Mouse (Mus musculus) cortical plate, adult 2 months (tissue): Measurements from ENCODE around the gene Il33. TPM values are rescaled to one million over a fixed set of nuclear protein-coding genes. Genes with fewer than 3 reads are reported as not detected.

ENCODE experiments used
- H3K27ac ChIP-seq: fragments of 200-500 bp; 2 replicates; pipeline ENCODE4 v1.5.1; 2012; ENCODE audit warnings: low read length, control low read depth, inconsistent platforms; ENCODE audit not compliant: insufficient read depth
- H3K4me1 ChIP-seq: fragments of 200-500 bp; 2 replicates; pipeline ENCODE4 v1.6.1; 2011; ENCODE audit warnings: low read length; ENCODE audit not compliant: control insufficient read depth, insufficient read depth
- H3K4me3 ChIP-seq: fragments of 200-500 bp; 2 replicates; pipeline ENCODE4 v1.5.1; 2011; ENCODE audit warnings: mild to moderate bottlenecking, low read length, control low read depth; ENCODE audit not compliant: insufficient read depth
- CTCF ChIP-seq: fragments of 200-500 bp; IDR thresholded peaks from 2 replicates; pipeline ENCODE4 v1.5.1; 2011; ENCODE audit warnings: mild to moderate bottlenecking, control low read depth, low read length; ENCODE audit not compliant: insufficient read depth; ENCODE audit errors: extremely low read depth
- POLR2A ChIP-seq: fragments of 200-500 bp; IDR thresholded peaks from 2 replicates; pipeline ENCODE4 v1.6.1; 2011; ENCODE audit warnings: mild to moderate bottlenecking, low read length, control low read depth; ENCODE audit not compliant: insufficient read depth; ENCODE audit errors: extremely low read depth
- polyA plus RNA-seq: library from polyadenylated mRNA; depleted of rRNA; stranded (reverse); fragments of >200 nt; gene quantifications from 2 replicates; pipeline ENCODE4 v1.2.3, GENCODE M21; 2012; rRNA removed

The Il33 gene
- polyA plus RNA-seq: 34.3 and 37.2 TPM in 2 replicates

DNA sequence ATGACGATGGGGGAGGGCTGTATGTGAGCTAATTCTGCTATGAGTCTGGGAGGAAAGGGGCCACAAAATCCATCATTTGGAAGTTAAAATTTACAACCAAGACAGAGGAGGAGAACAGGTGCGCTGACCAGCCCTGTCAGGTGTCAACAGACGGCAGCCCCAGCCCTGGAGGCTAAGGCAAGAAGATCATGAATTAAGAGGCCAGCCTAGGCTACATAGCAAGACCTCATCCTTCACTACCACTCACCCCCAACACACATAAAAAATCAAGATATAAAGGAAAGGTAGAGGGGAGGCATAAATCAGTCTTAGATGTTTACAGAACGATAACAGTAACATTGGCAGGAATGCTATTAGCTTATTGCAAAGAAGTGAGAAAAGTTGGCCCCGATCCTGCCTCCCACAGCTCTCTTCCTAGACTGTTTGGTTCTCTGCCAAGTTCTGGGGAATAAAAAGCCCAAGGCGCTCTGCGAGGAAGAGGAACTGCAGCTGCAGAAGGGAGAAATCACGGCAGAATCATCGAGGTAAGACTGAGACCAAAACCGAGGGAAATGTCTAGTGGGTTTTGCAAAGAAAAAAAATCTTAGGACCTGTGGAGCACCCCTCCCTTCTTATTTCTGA lies at the start of gene Il33:
Il33 (plus strand) TSS at position 477 of the 621 bp plus-strand sequence.
- Histone ChIP-seq H3K27ac (no peak within 1 kb of the TSS), H3K4me1 (no peaks in the 10 kb centered on the region; the same call in 1 of the 2 replicates), H3K4me3 (peak within 1 kb of the TSS; percentile 20; the same call in 1 of the 2 replicates)
- TF ChIP-seq POLR2A (no peak), CTCF (no peak)

DNA sequence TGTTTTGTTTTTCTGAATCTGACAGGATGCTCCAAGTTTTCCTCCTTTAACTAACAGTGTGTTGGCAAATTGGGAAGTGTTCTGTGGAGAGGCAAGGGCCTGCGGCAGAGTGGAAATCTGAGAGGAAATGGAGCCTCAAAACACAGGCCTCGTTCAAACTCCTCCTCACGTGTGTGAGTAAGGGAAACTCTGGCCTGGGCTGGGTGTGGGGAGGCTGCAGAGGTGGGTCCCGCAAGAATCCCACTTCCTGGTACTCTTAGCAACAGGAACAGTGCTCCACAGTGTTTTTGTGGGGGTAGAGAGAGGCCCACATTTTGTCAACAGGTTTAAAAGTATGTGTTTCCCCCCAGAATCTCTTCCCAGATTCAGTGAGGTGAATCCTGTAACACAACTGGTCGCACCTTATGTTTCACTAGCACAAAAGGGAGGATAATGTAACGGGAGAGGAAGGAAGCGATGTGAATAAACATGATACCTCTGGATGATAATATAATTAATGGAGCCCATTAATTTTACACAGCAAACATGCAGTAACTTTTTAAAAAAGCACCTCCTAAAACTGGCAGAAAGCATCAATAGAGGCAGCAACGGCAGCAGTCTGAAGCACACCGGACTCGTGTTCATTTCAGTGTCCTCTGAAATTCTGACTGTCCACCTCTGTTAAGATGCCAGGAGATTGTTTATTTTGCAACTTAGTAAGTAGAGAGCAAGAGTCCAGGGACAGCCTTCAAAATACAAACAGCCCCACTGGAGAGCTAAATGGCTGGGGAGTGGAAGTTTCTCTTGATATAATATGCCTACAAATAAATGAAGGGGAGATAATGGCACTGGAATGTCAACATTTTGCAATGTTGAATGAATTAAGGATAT lies 47.3 kb upstream of the Il33 start:
- TF ChIP-seq CTCF: no peak
- no peak for TF ChIP-seq POLR2A
- Histone ChIP-seq H3K27ac (no peak overlapping the region), H3K4me1 (no peaks in the 10 kb centered on the region), H3K4me3 (no peak overlapping the region)

DNA sequence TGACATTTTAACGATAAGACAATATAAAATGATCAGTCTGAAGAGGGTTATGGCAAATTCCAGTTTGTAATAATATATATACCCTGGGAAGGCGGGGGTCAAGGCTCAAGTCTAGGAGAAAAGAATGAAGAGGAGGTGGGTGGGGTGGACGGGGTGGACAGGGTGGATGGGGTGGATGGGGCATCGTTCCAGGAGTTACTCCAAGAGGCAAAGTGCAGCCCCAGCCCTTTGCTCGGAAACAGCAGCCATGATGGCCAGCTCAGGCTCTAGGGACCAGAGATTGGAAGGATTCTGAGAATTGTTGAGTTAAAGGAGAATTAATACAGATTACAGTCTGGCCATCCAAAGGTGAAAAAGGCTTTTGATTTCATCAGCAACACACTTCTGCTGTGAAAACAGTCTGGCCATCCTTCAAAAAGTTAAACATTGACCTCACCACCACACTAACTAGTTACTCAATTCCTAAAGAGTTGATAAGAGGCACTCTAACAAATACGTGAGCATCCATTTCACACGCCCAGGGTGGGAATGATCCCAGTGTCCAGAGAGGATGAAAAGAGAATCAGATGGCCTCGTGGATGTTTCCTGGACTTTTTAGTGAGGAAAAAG lies 45.9 kb upstream of the Il33 start:
- Histone ChIP-seq H3K4me1 (no peaks in the 10 kb centered on the region), H3K4me3 (no peak overlapping the region), H3K27ac (no peak overlapping the region)
- TF ChIP-seq CTCF (no peak), POLR2A (no peak)

DNA sequence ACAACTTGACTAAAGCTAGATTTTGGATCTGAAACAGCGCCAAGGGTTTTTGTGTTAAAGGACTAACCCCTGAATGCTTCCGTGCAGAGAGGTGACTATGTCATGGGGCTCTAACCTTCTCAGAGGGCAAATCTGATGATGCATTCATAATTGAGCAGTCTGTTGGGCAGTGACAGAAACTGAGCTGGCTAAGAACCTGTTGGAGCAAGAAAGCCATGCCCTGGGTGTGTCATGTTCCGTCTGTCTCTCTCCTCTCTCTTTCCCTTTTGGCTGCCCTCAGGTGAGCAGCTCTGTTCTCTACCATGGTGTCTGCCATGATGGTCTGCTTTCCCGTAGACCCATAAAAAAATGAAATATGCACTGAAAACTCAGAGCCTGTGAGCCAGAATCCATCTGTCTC lies 44.0 kb upstream of the Il33 start:
- no peak for TF ChIP-seq POLR2A
- no peak for TF ChIP-seq CTCF
- H3K4me1 ChIP-seq: no peaks in the 10 kb centered on the region
- H3K4me3 ChIP-seq: no peak overlapping the region
- no peak overlapping the region for H3K27ac ChIP-seq

DNA sequence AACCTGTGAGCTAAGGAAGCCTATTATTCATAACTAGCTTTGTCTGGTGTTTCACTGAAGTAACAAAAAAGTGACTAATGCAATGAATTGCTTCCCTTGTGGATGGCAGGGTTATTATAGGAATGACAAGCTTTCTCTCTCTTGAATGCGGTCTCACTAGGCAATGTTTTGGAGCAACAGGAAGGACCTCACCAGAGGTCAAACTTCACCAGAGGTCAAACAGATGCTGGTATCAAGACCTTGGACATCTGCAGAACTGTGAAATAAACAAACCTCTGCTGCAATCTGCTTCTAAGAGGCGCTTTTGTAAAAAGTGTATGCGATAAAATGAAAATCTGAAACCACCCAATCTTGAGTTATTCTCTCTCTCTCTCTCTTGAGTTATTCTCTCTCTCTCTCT lies 42.2 kb upstream of the Il33 start:
- Histone ChIP-seq H3K4me1 (no peaks in the 10 kb centered on the region), H3K4me3 (no peak overlapping the region), H3K27ac (no peak overlapping the region)
- no peak for TF ChIP-seq POLR2A
- TF ChIP-seq CTCF: no peak

DNA sequence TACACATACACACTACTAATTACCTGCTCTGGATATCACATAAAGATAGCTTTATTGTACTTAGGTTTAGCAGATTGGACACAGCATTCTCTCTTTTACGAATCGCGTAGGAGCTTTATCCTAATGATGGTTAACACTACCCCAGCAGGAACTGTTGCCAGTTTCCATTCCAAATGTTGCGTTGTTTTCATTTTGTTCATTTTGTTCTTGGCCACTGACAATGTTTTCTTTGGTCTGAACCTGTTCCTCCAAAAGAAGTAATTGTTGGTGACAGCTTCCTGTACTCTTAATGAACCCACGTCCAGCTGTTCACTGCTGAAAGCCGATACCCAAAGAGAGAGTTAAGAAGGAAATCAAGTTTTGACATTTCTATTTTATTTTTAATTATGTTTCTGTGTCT lies 39.4 kb upstream of the Il33 start:
- Histone ChIP-seq H3K27ac (no peak overlapping the region), H3K4me3 (no peak overlapping the region), H3K4me1 (no peaks in the 10 kb centered on the region)
- no peak for TF ChIP-seq POLR2A
- no peak for TF ChIP-seq CTCF

DNA sequence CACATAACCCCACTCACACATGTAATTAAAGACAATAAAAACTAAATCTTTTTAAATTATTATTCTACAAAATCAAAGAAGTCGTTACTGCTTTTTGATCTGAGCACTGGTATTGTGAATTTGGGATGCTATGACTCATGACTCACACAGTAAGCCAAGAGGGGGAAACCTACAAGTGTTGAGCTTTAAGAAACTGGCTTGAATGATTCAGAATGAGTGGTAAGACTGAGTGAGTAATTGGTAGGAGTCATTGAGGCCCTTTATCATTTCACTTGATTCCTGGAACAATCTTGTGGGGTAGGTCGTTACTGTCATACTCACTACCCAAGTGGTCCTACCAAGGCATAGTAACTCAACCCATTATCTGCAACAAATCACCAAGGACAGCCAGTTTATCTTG lies 37.4 kb upstream of the Il33 start:
- no peaks in the 10 kb centered on the region for H3K4me1 ChIP-seq
- no peak overlapping the region for H3K27ac ChIP-seq
- TF ChIP-seq POLR2A (no peak), CTCF (no peak)
- H3K4me3 ChIP-seq: no peak overlapping the region

DNA sequence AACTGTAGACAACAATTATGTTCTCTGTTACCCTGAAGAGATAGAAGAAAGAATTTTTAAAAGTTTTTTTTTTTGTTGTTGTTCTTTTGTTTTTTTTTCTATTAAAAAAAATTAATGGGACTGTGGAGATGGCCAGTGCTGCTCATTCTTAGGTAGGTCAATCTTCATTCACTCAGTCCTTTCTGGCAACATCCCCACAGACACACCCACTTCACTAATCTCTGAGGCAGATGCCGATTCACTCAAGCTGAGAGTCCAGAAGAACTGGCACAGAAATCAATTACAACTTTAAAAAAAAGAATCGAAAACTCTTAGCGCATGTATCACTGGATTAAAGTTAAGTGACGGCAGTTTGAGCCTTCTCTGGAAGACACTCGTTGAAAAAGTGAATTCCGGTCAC lies 36.0 kb upstream of the Il33 start:
- no peaks in the 10 kb centered on the region for H3K4me1 ChIP-seq
- H3K4me3 ChIP-seq: no peak overlapping the region
- H3K27ac ChIP-seq: no peak overlapping the region
- TF ChIP-seq CTCF (no peak), POLR2A (no peak)

DNA sequence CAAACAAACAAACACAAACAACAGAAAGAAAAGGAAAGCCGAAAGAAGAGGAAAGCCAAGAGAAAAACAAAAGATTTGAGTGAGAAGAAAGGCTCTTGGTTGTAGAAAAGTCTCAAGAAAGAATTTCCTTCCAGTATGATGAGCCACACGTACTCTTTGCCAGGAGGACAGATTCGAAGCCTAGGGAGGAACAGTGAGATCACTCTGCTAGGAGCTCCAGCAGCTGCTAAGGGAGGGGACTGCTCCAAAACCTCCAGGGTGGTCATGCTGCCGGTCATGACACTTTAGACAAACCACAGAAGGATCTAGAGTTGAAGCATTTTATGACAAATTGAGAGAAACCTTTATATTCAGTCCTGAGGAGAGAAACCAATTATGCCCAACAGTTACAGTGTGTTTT lies 32.9 kb upstream of the Il33 start:
- no peak overlapping the region for H3K4me3 ChIP-seq

More for the DNA sequence above, 32.9 kb upstream of the Il33 start:
- no peak for TF ChIP-seq CTCF
- Histone ChIP-seq H3K27ac (no peak overlapping the region), H3K4me1 (no peaks in the 10 kb centered on the region)
